In the genomic region with DNA sequence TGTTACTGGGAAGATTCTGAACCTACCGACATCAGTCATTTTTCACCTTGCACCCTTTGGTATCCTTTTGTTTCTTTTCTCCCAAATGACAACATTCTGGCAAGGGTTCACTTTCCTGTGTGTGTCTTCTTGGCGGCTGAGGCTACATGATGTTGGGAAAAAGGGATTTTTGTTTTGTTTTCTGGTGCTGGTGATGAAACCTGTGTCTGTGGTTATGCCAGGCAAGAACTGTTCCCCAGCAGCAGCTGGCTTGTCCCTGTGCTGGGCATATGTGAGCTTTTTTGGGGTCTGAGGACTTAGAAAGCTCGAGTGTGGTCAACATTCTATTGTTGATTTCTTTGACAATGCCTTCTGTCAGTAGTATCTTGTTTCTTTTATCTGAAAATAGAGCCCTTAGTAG, we compare ENCODE assay signal across 23 mouse cellular contexts. TPM values are rescaled to one million over a fixed set of nuclear protein-coding genes. Genes with fewer than 3 reads are reported as not detected.
DNase-seq lines count a peak whose midpoint lies in the region; ATAC-seq and TF ChIP-seq lines count a peak whose summit lies in the region.
"Had no signal": no experiment of that assay in that cellular context is flagged by ENCODE, and none has a peak within 500 bp of the region (broad histone marks: within the 10 kb centered on the region; RNA-seq: fewer than 3 reads in every experiment).

No protein-coding gene starts in this region.

- WGBS in liver, adult 2 months = 65% methylated on average over 3 of the region's 3 CpGs
- 56% methylated on average over 3 of the region's 3 CpGs for WGBS in thymus, adult 2 months

- no peak for ATAC-seq in megakaryocyte, adult 5-6 weeks (ENCODE audit: poor library complexity, severe bottlenecking)
- ATAC-seq: forebrain, embryonic 14.5 days; forebrain, postnatal 0 days had no signal

- DNase-seq in liver, adult 2 months (ENCODE audit: extremely low read depth, low read depth, low spot score) = peak; percentile 33
- DNase-seq in liver (no peak), adipocyte (ENCODE audit: low spot score) (peak; percentile 63)
- DNase-seq in thymus, adult 2 months = no peak
- no peak for DNase-seq in thymus, postnatal 14 days
- peak; percentile 32 for DNase-seq in thymus, postnatal 4 days
- DNase-seq: adrenal gland, postnatal 10 days; adrenal gland, postnatal 36 days; cerebellum, adult 18-20 months; cerebellum, adult 9-10 months; cerebellum, postnatal 14 days; forebrain, postnatal 0 days; gastrocnemius, adult 2 months; gastrocnemius, postnatal 14 days; heart, postnatal 36 days had no signal

- no peak overlapping the region for H3K27ac ChIP-seq in liver, adult 2 months (replicated peaks; ENCODE audit: insufficient read depth, low read depth, low read length)
- H3K27ac ChIP-seq in thymus, adult 2 months (ENCODE audit: control insufficient read depth, insufficient read depth, low read length) = peak overlapping the region; percentile 95
- H3K27ac ChIP-seq: embryonic facial prominence, embryonic 12.5 days; embryonic facial prominence, embryonic 15.5 days; gastrocnemius, adult 2 months; hindbrain, embryonic 10.5 days; hindbrain, embryonic 13.5 days had no signal

- H3K79me2 ChIP-seq in liver, adult 2 months (ENCODE audit: control insufficient read depth, insufficient read depth, low read length) = peaks cover 10% of the 10 kb centered on the region; the same call in 1 of the 2 replicates

- TF ChIP-seq POLR2A in liver, adult 2 months (IDR thresholded peaks at IDR 0.05; ENCODE audit: extremely low read depth, insufficient read depth, low read length) = no peak
- TF ChIP-seq POLR2A in thymus, adult 2 months (IDR thresholded peaks at IDR 0.05; ENCODE audit: control insufficient read depth, extremely low read depth, insufficient read depth, low read length, poor library complexity) = no peak

- H3K4me3 ChIP-seq in liver, adult 2 months (ENCODE audit: insufficient read depth, low read depth, low read length) = no peak overlapping the region
- H3K4me3 ChIP-seq in thymus, adult 2 months (ENCODE audit: control insufficient read depth, insufficient read depth, low read length) = no peak overlapping the region
- H3K4me3 ChIP-seq: embryonic facial prominence, embryonic 12.5 days; embryonic facial prominence, embryonic 15.5 days; hindbrain, embryonic 10.5 days; hindbrain, embryonic 13.5 days had no signal

- no peaks in the 10 kb centered on the region for H3K27me3 ChIP-seq in liver, adult 2 months (ENCODE audit: control insufficient read depth, insufficient read depth, low read length)
- H3K27me3 ChIP-seq in thymus, adult 2 months (ENCODE audit: control insufficient read depth, insufficient read depth, low read length) = no peaks in the 10 kb centered on the region
- H3K27me3 ChIP-seq: embryonic facial prominence, embryonic 12.5 days; embryonic facial prominence, embryonic 15.5 days; heart, embryonic 12.5 days; heart, embryonic 15.5 days; hindbrain, embryonic 13.5 days had no signal

- H3K4me1 ChIP-seq in liver, adult 2 months (ENCODE audit: control insufficient read depth, insufficient read depth, low read length) = peaks cover 2% of the 10 kb centered on the region
- H3K4me1 ChIP-seq in thymus, adult 2 months (replicated peaks; ENCODE audit: control insufficient read depth, insufficient read depth, low read length) = peaks cover 22% of the 10 kb centered on the region
- H3K4me1 ChIP-seq: embryonic facial prominence, embryonic 12.5 days; embryonic facial prominence, embryonic 15.5 days; hindbrain, embryonic 10.5 days had no signal

- H3K36me3 ChIP-seq in liver, adult 2 months (ENCODE audit: control insufficient read depth, insufficient read depth, low read length) = no peaks in the 10 kb centered on the region
- no peaks in the 10 kb centered on the region for H3K36me3 ChIP-seq in thymus, adult 2 months (ENCODE audit: control insufficient read depth, insufficient read depth, low read length)
- H3K36me3 ChIP-seq: embryonic facial prominence, embryonic 12.5 days; embryonic facial prominence, embryonic 15.5 days; heart, embryonic 12.5 days; heart, embryonic 15.5 days; hindbrain, embryonic 13.5 days had no signal

- H3K9ac ChIP-seq in liver, adult 2 months (ENCODE audit: low read depth, low read length) = no peak overlapping the region
- H3K9ac ChIP-seq: embryonic facial prominence, embryonic 12.5 days; embryonic facial prominence, embryonic 15.5 days; forebrain, postnatal 0 days; heart, embryonic 12.5 days; heart, embryonic 15.5 days; hindbrain, embryonic 13.5 days had no signal

- TF ChIP-seq CTCF in liver, adult 2 months (IDR thresholded peaks at IDR 0.05; ENCODE audit: low read depth, low read length) = no peak
- TF ChIP-seq CTCF in thymus, adult 2 months (IDR thresholded peaks at IDR 0.05; ENCODE audit: borderline replicate concordance, control insufficient read depth, extremely low read depth, insufficient read depth, low read length, poor library complexity) = no peak

RNA-seq across cellular contexts. Expression of a gene that starts 45.7 kb away (rescaled TPM):
- 16.0 and 19.9 TPM in 2 replicates for total RNA-seq in liver, adult 2 months (2014; rRNA removed)
- 3.9 and 4.6 TPM in 2 replicates for polyA plus RNA-seq in liver, adult 2 months (2012; rRNA removed)
- 20.7 and 21.1 TPM in 2 replicates for polyA plus RNA-seq in thymus, adult 2 months (2012; rRNA removed)
- 133 and 146 TPM in 2 replicates for total RNA-seq in megakaryocyte, adult 5-6 weeks (2015)
- total RNA-seq in megakaryocyte, adult 5-6 weeks (2017) = 64.6 and 82.4 TPM in 2 replicates

Comparison
In these comparisons a context has a peak if more than half of its experiments do, and no peak if none do; other contexts are left out.
1. DNase-seq: peak in liver, adult 2 months (single experiment), adipocyte (single experiment) and thymus, postnatal 4 days (single experiment); none in liver (single experiment), thymus, adult 2 months (single experiment) and thymus, postnatal 14 days (single experiment).